Mouse (Mus musculus): ENCODE measurements around the gene Robo2. TPM values are rescaled to one million over a fixed set of nuclear protein-coding genes. Genes with fewer than 3 reads are reported as not detected.

Gene Robo2
- total RNA-seq, 2 experiments from 2014 or later = 138 to 146 TPM

DNA sequence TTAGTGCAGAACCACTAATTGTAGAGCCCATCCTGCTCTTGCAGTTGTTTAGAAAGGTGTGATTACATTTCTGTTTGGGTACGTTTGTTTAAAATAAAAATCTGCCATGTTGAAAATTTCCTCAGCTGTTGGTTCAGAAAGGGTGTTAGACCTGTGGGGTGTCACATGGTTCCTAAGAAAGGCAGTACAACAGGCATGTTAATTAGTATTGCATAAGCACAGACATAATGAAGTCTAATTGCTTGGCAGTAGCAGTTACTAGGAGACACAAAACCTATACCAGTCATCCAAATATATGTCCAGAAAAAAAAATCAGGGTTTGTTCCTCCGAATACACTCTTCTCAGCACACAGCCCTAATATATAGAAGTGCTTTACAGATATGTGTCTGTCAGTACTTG lies 220.0 kb downstream of the Robo2 start:
- no peak for DNase-seq (ENCODE audit: extremely low spot score in 1 of 2, low spot score in 2 of 2)
- H3K27ac ChIP-seq = no peak overlapping the region
- H3K4me3 ChIP-seq = no peak overlapping the region
- intact Hi-C loops (cut with DNase I) = no loop called here
- no peak for TF ChIP-seq CTCF (IDR thresholded peaks at IDR 0.05)

- TF ChIP-seq CTCF (IDR thresholded peaks at IDR 0.05) = no peak
- Histone ChIP-seq H3K27ac (no peak overlapping the region), H3K4me3 (no peak overlapping the region)
- no peak for DNase-seq (ENCODE audit: extremely low spot score in 1 of 2, low spot score in 2 of 2)
- intact Hi-C loops (cut with DNase I) = no loop called here
These were observed 229.0 kb downstream of the Robo2 start for GRCm38 (mm10) chr16:74182509-74183113.

- no peak overlapping the region for H3K27ac ChIP-seq
- TF ChIP-seq CTCF (IDR thresholded peaks at IDR 0.05) = no peak
- intact Hi-C loops (cut with DNase I) = no loop called here
- H3K4me3 ChIP-seq = no peak overlapping the region
- DNase-seq (ENCODE audit: extremely low spot score in 1 of 2, low spot score in 2 of 2) = no peak
These were observed 239.0 kb downstream of the Robo2 start for GRCm38 (mm10) chr16:74172673-74173072.

DNA sequence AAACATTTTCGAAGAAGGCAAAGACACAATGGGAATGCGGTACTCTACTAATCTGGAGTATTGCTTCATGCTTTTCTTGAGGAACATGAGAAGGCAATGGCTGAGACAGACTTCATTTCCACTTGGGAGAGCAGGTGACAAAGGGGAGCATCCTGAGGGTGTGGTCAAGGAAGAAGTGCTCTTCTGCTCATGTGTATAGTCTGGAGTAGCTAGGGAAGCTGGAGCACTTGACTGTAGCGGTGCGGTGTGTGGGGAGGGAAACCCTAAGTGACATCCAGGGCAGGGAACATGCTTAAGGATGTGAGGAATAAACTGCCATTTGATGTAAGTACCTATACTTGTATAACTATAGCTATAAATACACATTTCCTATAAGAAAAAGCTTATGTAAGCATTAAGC lies 242.0 kb downstream of the Robo2 start:
- H3K27ac ChIP-seq = no peak overlapping the region
- no peak for TF ChIP-seq CTCF (IDR thresholded peaks at IDR 0.05)
- no peak for DNase-seq (ENCODE audit: extremely low spot score in 1 of 2, low spot score in 2 of 2)
- H3K4me3 ChIP-seq = no peak overlapping the region
- intact Hi-C loops (cut with DNase I) = no loop called here

- DNase-seq (ENCODE audit: extremely low spot score in 1 of 2, low spot score in 2 of 2) = no peak
- intact Hi-C loops (cut with DNase I) = no loop called here
- no peak overlapping the region for H3K27ac ChIP-seq
- no peak for TF ChIP-seq CTCF (IDR thresholded peaks at IDR 0.05)
- no peak overlapping the region for H3K4me3 ChIP-seq
These were observed 242.5 kb downstream of the Robo2 start for GRCm38 (mm10) chr16:74169121-74169520.

DNA sequence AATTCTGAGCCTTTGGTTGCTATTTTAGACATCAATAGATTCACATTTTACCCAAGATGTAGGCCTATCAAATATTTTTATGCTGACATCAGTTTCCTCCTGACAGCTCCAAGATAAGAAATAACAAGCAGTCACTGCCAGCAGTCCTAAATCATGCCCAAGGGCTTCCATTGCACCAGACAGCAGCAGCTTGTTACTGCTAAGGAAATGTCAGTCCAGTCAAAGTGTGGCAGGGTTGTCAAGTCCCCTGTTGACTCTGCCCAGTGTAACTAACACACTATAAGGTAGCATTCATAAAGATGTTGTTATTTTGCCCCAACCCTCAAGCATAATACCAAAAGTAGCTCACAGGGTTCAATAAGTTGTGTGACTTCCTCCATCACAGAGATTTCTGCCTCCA lies 243.8 kb downstream of the Robo2 start:
- no peak for DNase-seq (ENCODE audit: extremely low spot score in 1 of 2, low spot score in 2 of 2)
- TF ChIP-seq CTCF (IDR thresholded peaks at IDR 0.05) = no peak
- Histone ChIP-seq H3K4me3 (no peak overlapping the region), H3K27ac (no peak overlapping the region)
- intact Hi-C loops (cut with DNase I) = no loop called here

GRCm38 (mm10) chr16:74162041-74162440 lies 249.6 kb downstream of the Robo2 start:
- H3K4me3 ChIP-seq = no peak overlapping the region
- no peak for DNase-seq (ENCODE audit: extremely low spot score in 1 of 2, low spot score in 2 of 2)
- TF ChIP-seq CTCF (IDR thresholded peaks at IDR 0.05) = no peak
- no peak overlapping the region for H3K27ac ChIP-seq
- intact Hi-C loops (cut with DNase I) = no loop called here

DNA sequence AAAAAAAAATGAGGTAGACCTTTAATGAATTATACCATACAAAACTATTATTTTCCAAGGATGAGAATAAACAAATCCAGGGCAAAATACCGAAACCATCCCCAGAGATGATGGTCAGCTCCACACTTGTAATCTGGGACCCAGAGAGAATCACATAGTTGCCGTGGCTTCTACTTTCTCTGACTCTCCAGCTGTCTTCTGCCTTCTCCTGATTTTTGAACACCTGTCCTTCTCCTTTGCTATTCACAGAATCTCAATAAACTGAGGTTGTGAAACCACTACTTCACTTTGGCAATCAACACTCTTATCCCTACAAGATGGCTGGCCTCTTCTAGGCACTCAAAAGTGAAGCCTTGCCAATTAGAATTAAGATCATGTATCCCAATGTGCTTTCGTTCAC lies 252.4 kb downstream of the Robo2 start:
- DNase-seq (ENCODE audit: extremely low spot score in 1 of 2, low spot score in 2 of 2) = no peak
- no peak overlapping the region for H3K27ac ChIP-seq
- no peak overlapping the region for H3K4me3 ChIP-seq
- no peak for TF ChIP-seq CTCF (IDR thresholded peaks at IDR 0.05)
- intact Hi-C loops (cut with DNase I) = no loop called here

DNA sequence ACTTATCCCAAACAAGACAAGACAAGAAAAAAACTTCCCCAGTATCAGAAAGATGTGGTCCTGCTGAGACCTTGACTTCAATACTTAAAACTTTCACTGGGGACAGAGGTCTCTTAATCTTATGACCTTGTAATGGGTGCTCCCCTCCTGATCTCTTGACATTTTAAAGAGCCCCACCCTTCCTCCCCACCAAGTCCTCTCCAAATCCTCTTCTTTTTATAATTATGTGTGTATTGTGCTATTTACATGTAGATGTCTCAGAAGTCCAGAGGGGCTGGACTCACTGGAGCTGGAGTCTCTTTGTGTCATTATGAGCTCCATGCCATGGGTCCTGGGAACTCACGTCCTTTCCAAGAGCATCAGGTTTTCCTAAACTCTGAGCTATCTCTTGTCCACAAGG lies 275.4 kb downstream of the Robo2 start:
- no peak overlapping the region for H3K4me3 ChIP-seq
- intact Hi-C loops (cut with DNase I) = no loop called here
- no peak for DNase-seq (ENCODE audit: extremely low spot score in 1 of 2, low spot score in 2 of 2)
- H3K27ac ChIP-seq = no peak overlapping the region
- TF ChIP-seq CTCF (IDR thresholded peaks at IDR 0.05) = no peak

- H3K27ac ChIP-seq = no peak overlapping the region
- no peak for TF ChIP-seq CTCF (IDR thresholded peaks at IDR 0.05)
- H3K4me3 ChIP-seq = no peak overlapping the region
- no peak for DNase-seq (ENCODE audit: extremely low spot score in 1 of 2, low spot score in 2 of 2)
- intact Hi-C loops (cut with DNase I) = no loop called here
These were observed 278.8 kb downstream of the Robo2 start for GRCm38 (mm10) chr16:74132833-74133232.

DNA sequence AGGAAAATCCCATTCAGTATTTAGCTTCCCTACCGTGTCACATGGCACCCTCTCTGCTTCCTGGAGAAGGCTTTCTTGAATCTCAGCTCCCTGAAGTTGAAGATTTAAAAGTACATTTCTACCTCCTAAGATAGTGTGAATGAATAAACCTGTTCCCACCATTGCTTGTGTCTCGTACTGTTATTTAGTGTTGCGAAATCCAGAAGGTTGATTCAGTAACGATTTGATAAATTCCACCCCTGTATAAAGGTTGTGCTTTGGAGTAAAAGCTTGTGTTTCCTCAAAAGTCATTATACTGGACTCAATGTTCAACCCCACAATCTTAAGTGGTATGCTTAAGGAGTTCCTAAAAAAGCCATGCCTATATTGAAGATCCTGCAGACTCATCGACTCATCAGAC lies 280.3 kb downstream of the Robo2 start:
- TF ChIP-seq CTCF (IDR thresholded peaks at IDR 0.05) = no peak

GRCm38 (mm10) chr16:74128443-74128983 lies 283.1 kb downstream of the Robo2 start:
- intact Hi-C loops (cut with DNase I) = no loop called here
- DNase-seq (ENCODE audit: extremely low spot score in 1 of 2, low spot score in 2 of 2) = no peak

More for the DNA sequence above, 280.3 kb downstream of the Robo2 start:
- no peak for DNase-seq (ENCODE audit: extremely low spot score in 1 of 2, low spot score in 2 of 2)
- H3K27ac ChIP-seq = no peak overlapping the region
- H3K4me3 ChIP-seq = no peak overlapping the region
- intact Hi-C loops (cut with DNase I) = no loop called here

GRCm38 (mm10) chr16:74113155-74113554 lies 298.5 kb downstream of the Robo2 start:
- no peak for DNase-seq (ENCODE audit: extremely low spot score in 1 of 2, low spot score in 2 of 2)
- no peak overlapping the region for H3K27ac ChIP-seq
- no peak for TF ChIP-seq CTCF (IDR thresholded peaks at IDR 0.05)
- intact Hi-C loops (cut with DNase I) = no loop called here
- H3K4me3 ChIP-seq = no peak overlapping the region

More at GRCm38 (mm10) chr16:74128443-74128983, 283.1 kb downstream of the Robo2 start:
- H3K27ac ChIP-seq = no peak overlapping the region
- no peak for TF ChIP-seq CTCF (IDR thresholded peaks at IDR 0.05)
- no peak overlapping the region for H3K4me3 ChIP-seq

All from left cerebral cortex, adult 2 months (tissue).